Mouse (Mus musculus) bone marrow macrophage, adult 2 months (primary cell): ENCODE data around the gene Izumo2.

ENCODE experiments used
- CTCF ChIP-seq: IDR thresholded peaks from 2 replicates; pipeline ENCODE4 v1.5.1; 2012; ENCODE audit warnings: low read depth, mild to moderate bottlenecking, low read length, moderate library complexity
- POLR2A ChIP-seq: IDR thresholded peaks from 2 replicates; pipeline ENCODE4 v1.6.1; 2012; ENCODE audit warnings: mild to moderate bottlenecking, low read depth, low read length, borderline replicate concordance

DNA sequence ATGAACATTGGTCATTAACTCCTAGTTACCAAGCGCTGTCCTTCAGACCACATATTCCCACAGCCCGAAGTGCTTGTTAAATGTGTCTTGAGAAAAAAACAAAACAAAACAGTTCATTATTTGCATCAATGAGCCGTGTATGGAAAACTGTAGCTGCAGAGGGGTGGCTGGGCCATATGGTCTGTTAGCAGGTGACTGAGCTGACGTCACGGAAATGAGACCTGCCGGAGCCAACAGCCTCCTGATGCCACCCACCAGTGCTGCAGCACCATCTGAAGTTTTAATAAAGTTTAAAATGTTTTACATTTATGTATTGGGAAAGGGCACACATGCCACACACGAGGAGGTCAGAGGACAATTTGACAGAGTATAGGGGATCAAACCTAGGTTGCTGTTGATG is 19.2 kb upstream of the Izumo2 start:
- TF ChIP-seq CTCF (no peak), POLR2A (no peak)
